Mouse (Mus musculus) kidney, adult 2 months (tissue): ENCODE measurements around the gene Hspd1.

Source experiments
- CTCF ChIP-seq: fragments of 200-500 bp; conservative IDR thresholded peaks from 2 replicates; pipeline ENCODE4 v1.5.1; 2011; ENCODE audit warnings: low read depth, mild to moderate bottlenecking, control low read depth, low read length, moderate library complexity, mixed read lengths; ENCODE audit not compliant: insufficient read depth, insufficient read length
- POLR2A ChIP-seq: fragments of 200-500 bp; IDR thresholded peaks from one replicate; pipeline ENCODE4 v1.6.1; 2011; ENCODE audit warnings: low read depth, low read length, control low read depth

DNA sequence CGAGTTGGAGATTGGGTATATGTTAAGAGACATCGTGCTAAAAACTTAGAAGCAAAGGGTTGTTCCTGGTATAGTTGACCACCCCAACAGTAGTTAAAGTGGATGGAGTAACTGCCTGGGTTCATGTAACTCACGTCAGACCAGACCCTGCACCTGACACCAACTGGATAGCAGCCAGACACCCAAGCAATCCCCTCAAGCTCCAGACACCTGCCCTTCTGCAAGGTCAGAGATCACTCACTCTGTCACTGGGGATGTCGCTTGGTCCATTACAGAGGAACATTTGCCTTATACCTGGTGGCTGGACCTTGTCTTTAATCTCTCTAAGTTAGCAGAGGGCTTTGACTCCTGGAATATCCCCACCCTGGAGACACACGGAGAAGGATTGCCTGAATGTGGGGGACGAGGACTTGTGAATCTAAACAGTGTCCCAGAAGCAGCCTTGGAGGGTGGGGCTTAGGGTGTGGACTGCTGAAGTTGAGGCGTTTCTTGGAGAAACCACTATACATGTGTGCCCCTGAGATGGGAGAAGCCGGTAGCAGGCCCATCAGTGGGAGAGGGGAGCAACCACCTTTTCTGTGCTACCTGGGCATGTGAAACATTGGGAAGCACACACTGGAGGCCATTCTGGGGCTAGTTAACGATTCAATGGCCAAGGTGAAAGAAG, 19.0 kb upstream of the Hspd1 start:
- TF ChIP-seq CTCF (no peak), POLR2A (no peak)
